Mouse (Mus musculus) A20 (cell line): Measurements from ENCODE around the gene Prr29.

ENCODE experiments used
- DNase-seq: peaks from one replicate; pipeline ENCODE4 v3.0.0-alpha.2; 2011; ENCODE audit warnings: low read depth, low spot score

The Prr29 gene

DNA sequence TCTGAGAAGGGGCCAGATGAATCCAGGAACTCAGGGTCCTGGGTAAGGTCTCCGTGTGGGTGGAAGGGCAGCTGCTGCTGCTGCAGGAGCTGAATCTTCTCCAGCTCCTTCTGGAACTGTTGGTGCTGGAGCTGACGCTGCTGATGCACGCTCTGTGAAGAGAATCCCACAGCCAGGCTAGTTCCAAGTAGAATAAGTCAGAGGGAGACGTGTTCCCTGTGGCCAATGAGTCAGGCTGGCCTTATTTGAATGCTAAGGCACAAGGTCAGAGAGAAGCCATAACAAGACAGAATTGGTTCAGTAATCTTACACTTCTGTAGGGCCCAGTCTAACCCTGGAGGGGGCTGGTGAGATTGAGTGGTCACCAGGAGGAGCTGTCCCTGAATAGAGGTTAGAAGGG, 44.7 kb downstream of the Prr29 start:
- no peak for DNase-seq

DNA sequence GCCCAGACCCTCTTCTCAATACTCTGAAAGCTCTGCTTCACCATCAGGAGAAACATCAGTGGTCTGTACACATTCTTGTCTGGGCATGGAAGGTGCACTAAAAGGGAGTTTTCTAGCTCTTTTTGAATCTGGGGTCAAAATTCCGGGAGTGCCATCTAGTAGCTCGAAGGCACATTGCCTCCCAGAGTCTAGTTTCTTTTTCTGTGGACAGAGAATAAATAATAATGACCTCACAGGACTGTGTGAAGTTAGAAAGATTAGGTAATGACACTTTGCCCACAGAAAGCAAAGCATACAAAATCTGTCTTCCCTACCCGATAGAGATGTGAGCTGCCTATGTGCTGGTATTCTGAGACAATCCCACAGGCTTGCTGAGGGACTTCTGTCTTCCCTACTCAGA, 45.2 kb downstream of the Prr29 start:
- no peak for DNase-seq

DNA sequence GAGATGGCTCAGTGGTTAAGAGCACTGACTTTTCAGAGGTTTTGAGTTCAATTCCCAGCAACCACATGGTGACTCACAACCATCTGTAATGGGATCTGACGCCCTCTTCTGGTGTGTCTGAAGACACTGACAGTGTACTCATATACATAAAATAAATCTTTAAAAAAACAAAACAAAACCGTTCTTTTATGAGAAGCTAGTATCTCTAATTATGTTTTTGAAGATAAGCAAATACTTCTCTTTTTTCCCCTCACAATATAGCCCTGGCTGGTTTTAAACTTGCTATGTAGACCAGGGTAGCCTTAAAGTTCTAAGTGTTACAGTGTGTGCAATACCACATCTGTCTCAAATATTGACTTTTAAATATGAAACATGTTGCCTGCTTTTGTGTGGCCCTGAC, 45.9 kb downstream of the Prr29 start:
- no peak for DNase-seq

DNA sequence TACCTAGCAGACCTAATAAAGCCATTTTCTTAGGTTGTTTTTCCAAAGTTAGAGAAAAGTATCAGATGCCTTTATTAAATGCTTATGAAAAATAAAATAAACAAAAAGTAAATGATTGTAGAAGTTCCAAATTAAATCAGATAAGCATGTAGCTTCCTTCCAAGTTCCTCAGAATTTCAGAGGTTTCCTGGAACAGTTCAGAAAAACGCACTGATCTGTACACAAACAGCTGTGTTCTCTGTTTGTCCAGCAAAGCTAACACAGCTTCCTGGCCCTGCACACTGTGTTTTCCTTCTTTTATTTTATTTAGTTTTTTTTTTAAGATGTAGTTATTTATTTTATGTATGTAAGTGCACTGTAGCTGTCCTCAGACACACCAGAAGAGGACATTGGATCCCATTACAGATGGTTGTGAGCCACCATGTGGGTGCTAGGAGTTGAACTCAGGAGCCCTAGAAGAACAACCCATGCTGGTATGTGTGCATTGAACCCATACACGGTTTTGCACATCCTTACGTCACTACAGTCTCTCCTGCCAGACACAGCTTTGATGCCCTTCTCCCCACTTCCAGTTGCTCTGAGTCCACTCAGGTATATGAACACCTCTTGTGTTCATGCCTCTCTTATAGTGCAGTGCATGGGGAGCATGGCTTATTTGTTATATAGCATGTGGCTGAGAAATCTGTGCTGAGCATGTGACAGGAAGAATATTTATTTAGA, 47.5 kb downstream of the Prr29 start:
- DNase-seq: no peak

DNA sequence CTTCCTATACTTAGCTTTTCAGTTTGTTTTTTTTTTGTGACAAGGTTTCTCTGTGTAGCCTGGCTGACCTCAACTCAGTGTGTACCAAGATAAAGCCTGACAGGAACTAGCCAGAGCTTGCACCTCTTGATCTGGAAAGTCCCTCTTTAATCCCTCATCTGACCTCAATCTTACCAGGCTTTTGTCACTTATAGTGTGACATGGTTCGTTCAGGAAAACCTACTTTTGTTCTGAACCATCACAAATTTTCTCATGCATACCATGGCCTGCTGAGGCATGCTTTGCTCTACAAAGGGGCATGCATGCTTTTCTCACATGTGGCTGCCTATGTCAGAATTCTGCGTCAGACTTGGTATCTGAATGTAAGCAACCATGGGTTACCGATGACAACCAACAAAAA, 51.1 kb downstream of the Prr29 start:
- DNase-seq: peak; percentile 52

DNA sequence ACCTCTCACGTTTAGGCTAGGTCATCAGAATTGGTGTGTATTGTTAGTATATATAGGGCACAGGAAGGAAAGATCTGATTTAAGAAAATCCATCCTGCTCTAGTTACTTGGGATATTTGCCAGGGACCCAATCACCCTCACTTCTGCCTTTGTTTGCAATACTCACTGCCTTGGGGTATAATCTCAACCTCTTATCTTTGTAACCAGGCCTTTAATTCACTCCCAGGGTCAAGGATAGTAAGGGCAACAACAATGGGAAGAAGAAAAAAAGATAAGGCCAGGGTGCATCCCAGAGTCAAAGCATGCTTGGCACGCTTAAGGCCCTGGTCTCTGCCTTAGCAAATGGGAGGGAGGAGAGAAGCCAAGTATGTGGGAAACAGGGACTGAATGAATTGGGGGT, 52.6 kb downstream of the Prr29 start:
- no peak for DNase-seq

DNA sequence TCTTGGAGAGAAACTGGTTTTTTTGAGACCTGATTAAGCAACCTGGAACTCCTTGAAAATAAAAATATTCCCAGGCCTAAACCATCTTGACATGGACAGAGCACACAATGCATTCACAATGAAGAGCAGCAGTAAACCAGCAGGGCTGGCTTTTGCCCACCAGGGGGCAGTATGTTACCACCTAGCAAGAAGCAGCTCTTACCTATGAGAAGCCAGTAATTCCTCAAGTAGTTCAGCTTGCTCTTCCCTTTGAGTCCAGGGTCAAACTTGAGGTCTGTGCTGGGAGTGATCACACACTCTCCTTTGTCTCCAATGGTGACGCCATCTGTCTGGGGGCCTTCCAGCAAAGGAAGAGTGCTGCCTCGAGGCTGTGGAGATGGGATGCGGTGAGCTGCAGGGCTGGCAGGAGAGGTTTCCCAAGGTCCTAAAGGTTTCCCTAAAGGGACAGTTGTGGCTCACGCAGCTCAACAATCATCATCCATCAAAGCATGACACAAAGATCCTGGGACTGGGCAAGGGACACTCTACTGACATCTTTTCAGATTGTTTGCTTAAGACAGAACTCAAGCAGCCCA, 53.4 kb downstream of the Prr29 start:
- peak; percentile 86 for DNase-seq

DNA sequence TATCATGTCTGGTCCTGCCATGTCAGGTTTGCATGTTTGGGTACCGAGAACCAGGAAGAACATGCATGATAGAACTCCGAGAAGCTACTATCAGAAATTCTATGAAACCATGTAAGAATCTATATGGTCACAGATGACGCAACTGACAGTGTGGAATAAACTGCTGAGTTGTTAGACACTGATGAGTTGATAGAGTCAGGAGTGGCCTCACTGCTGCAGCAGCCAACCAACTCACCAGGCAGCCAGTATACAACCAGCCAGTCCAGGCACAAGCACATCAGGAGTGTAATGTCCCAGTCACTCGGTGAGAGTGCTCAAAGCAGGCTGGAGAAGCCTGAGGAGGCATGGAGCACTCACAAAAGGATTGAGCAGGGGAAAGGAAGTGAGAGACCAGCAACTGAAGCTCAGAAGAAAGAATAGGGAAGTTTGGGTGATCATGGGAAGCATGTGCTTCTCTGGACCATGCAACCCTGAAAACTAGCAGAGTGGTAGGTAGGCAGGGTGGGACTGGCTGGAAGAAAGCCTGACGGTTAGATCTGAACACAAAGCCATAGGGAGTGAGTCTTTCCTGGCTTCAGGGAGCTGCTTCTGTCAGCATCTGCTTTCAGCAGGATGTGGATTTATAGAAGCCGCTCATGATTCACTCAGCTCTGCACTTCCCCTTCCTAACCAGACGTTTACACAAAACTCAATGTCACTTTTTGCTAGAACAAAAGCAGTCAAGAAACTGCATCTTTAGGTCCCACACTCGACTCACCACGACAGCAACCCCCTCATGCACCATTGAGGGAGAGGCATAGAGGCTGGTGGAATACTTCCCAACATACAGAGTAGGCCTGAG, 54.2 kb downstream of the Prr29 start:
- peak; percentile 60 for DNase-seq

DNA sequence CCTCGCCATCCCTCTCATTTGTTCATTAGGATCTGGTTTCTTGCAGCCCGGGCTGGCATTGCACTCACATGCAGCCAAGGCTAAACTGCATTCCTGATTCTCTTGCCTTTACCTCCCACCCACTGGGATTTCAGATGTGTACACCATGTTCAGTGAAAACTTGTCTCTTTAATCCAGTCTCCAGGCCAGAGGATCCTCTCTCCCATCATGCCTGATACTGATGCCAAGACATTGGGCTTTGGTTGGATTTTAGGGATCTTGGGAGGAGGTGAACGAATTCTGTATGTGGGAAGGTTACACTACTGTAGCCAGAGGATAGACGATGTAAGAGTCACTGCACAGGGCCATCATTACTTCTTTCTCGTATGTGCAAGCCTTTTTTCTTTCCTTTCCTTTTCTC, 59.9 kb downstream of the Prr29 start:
- DNase-seq: no peak

DNA sequence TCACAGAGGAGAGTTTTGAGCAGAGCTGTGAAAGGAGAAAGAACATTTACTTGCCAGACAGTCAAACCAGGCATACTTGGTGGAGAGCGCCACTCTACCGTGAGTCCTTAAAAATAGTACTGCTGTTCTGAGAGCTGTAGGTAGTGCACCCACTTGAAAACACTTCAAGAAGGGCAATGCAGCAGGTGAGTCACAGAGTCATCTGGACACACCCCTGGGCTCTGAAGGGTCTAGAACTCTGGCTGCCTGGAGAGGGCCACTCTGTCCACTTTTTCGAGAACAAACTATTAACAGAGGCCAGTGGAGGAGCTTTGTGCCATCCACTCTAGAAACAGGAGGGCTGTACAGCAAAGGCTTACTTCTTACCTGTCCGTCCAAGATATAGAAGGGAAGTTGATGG, 61.2 kb downstream of the Prr29 start:
- no peak for DNase-seq
